Mouse (Mus musculus) neural tube, embryonic 13.5 days (tissue): ENCODE data around the gene Gm20388. TPM values are rescaled to one million over a fixed set of nuclear protein-coding genes. Genes with fewer than 3 reads are reported as not detected.
"Not testable (repeated sequence)": the region's sequence is repeated elsewhere in the genome, so short reads cannot be mapped to it uniquely, and the experiment has no call there.

Experiments
- ATAC-seq: fragments of 200-750 bp; cut with Nextera tagmentation; 2 replicates; pipeline ENCODE4 v1.8.0; 2017; ENCODE audit warnings: low read depth, mild to moderate bottlenecking, moderate TSS enrichment, moderate library complexity
- H3K27ac ChIP-seq: fragments of 300-500 bp; sonication (generic); replicated peaks from 2 replicates; pipeline ENCODE4 v1.5.1; 2015; ENCODE audit warnings: moderate library complexity, mild to moderate bottlenecking, inconsistent platforms
- H3K27me3 ChIP-seq: fragments of 300-500 bp; sonication (generic); 2 replicates; pipeline ENCODE4 v1.6.1; 2015; ENCODE audit warnings: mild to moderate bottlenecking, inconsistent platforms
- H3K36me3 ChIP-seq: fragments of 300-500 bp; sonication (generic); 2 replicates; pipeline ENCODE4 v1.6.1; 2015; ENCODE audit warnings: mild to moderate bottlenecking, inconsistent platforms
- H3K4me1 ChIP-seq: fragments of 300-500 bp; sonication (generic); replicated peaks from 2 replicates; pipeline ENCODE4 v1.6.1; 2015; ENCODE audit warnings: inconsistent platforms
- H3K4me2 ChIP-seq: fragments of 300-500 bp; sonication (generic); 2 replicates; pipeline ENCODE4 v1.6.1; 2015; ENCODE audit warnings: inconsistent platforms, mild to moderate bottlenecking, moderate library complexity
- H3K4me3 ChIP-seq: fragments of 300-500 bp; sonication (generic); 2 replicates; pipeline ENCODE4 v1.5.1; 2015; ENCODE audit warnings: mild to moderate bottlenecking, inconsistent platforms
- H3K9ac ChIP-seq: fragments of 300-500 bp; sonication (generic); 2 replicates; pipeline ENCODE4 v1.6.1; 2015; ENCODE audit warnings: moderate library complexity, mild to moderate bottlenecking, inconsistent platforms
- H3K9me3 ChIP-seq: fragments of 300-500 bp; sonication (generic); 2 replicates; pipeline ENCODE4 v1.6.1; 2016; ENCODE audit warnings: inconsistent platforms
- WGBS: fragments of 180-500 bp; shearing (Covaris S2); methylation state at CpG from one replicate; pipeline ENCODE4 v1.1.7; 2015; 5-methylcytosine and 5-hydroxymethylcytosine counted together
- polyA plus RNA-seq: library from polyadenylated mRNA; unstranded; fragments of >200 nt; fragmentation: Nextera tagmentation; extraction: Ambion mirVana; gene quantifications from 2 replicates; pipeline ENCODE4 v1.2.1, GENCODE M21; 2015

Gm20388 gene
- polyA plus RNA-seq, 1 experiment from 2014 or later, result 0.27 TPM

DNA sequence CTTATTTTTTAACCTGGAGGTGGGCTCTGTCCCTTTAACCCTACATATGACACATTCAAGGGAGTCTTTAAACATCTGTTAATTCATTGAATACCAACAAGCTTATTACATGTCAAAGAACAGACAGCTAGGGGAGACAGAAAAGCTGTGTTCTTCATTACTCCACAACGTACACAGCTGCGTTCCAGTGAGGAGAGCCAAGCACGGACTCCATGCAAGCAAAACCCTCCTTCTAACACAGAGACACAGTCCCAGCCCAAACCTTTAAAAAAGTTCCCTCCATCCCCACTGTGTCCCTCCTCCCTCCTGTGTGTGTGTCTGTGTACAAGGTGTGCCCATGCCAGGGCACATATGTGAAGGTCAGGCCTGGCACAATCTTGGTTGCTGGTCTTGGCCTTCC lies 795.6 kb downstream of the Gm20388 start:
- no peaks in the 10 kb centered on the region for H3K27me3 ChIP-seq
- 80% methylated on average over 3 of the region's 3 CpGs for WGBS
- no peaks in the 10 kb centered on the region for H3K36me3 ChIP-seq
- H3K27ac ChIP-seq, result no peak overlapping the region
- H3K4me1 ChIP-seq, result peaks cover 7% of the 10 kb centered on the region; the same call in 1 of the 2 replicates
- H3K9ac ChIP-seq, result no peak overlapping the region
- H3K4me2 ChIP-seq, result no peak overlapping the region
- H3K4me3 ChIP-seq, result no peak overlapping the region
- H3K9me3 ChIP-seq, result no peaks in the 10 kb centered on the region
- ATAC-seq, result no peak

DNA sequence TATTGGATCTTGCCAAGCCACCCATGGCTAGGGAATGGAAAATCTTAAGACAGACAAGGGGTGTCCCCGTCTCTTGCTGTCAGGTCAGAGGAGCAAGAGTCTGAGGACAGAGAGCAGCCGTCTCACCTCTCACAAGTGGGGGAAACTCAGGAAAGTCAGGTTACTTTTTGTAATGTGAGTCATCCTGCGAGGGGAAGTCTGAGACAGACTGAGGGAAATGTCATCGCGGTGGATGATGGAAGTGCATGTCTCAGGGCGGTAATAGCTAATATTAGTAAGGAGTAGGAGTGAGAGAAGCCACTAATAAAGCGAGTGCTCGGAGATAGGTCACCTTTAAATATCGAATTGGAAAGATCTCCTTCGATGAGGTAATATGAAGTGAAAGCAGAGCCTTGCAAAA lies 798.5 kb downstream of the Gm20388 start:
- Histone ChIP-seq H3K9me3 (no peaks in the 10 kb centered on the region), H3K4me3 (no peak overlapping the region), H3K36me3 (no peaks in the 10 kb centered on the region), H3K27me3 (no peaks in the 10 kb centered on the region), H3K27ac (no peak overlapping the region), H3K9ac (no peak overlapping the region), H3K4me1 (peaks cover 5% of the 10 kb centered on the region; the same call in 1 of the 2 replicates), H3K4me2 (no peak overlapping the region)
- 86% methylated on average over 10 of the region's 10 CpGs for WGBS
- no peak for ATAC-seq

DNA sequence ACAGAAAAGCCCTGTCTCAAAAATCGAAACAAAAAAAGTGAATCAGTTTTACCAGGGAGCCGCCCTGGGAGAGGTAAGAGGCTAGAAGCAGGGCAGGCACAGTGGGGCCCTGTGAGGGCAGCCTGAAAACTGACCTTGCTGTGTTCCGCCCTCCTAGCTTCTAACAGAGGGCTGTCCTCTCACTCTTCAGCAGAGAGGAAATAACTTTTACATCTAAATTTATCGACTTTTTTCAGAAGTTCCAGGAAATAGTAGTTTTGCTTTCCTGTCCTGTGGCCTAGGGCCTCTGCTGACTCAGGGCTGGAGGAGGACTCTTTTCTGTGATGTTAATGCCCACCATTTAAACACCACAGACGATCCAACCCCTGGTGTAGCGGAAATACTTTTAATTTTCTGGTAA lies 804.6 kb downstream of the Gm20388 start:
- H3K27ac ChIP-seq, result no peak overlapping the region
- H3K4me3 ChIP-seq, result no peak overlapping the region
- no peaks in the 10 kb centered on the region for H3K36me3 ChIP-seq
- no peaks in the 10 kb centered on the region for H3K9me3 ChIP-seq
- WGBS, result 79% methylated on average over 6 of the region's 6 CpGs
- no peaks in the 10 kb centered on the region for H3K4me1 ChIP-seq
- no peak overlapping the region for H3K4me2 ChIP-seq
- no peak for ATAC-seq
- H3K27me3 ChIP-seq, result no peaks in the 10 kb centered on the region
- H3K9ac ChIP-seq, result no peak overlapping the region

DNA sequence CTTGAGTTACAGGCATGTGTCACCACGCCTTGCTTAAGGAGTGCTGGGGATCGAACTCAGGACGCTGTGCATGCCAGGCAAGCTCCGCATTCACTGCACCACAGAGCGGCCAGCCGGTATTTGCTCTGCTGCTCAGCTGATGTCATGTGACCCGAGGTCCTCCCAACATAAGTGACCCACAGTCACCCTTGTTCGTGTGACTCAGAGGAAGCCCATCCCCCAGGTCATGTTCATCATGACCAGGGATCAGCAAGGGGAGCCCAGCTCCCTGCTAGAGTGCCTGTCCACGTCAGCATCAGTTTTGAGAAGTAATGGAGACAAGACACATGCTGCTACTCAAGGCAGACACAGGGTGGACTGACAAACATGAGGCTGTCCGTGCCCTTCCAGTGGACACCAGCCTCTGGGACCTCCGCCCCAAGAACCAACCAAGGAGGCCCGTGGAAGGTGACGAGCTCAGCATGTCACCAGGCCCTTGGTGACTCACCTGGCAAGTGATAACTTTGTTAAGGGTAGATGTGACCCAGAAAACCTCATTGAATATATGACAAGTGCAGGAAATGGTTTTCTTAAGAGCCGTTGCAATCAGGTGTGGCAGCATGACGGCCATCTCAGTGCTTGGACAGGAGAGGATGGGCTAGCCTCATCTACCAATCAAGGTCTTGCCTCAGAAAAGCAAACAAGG lies 805.5 kb downstream of the Gm20388 start:
- H3K4me1 ChIP-seq, result no peaks in the 10 kb centered on the region
- no peak for ATAC-seq
- WGBS, result 80% methylated on average over 15 of the region's 15 CpGs

DNA sequence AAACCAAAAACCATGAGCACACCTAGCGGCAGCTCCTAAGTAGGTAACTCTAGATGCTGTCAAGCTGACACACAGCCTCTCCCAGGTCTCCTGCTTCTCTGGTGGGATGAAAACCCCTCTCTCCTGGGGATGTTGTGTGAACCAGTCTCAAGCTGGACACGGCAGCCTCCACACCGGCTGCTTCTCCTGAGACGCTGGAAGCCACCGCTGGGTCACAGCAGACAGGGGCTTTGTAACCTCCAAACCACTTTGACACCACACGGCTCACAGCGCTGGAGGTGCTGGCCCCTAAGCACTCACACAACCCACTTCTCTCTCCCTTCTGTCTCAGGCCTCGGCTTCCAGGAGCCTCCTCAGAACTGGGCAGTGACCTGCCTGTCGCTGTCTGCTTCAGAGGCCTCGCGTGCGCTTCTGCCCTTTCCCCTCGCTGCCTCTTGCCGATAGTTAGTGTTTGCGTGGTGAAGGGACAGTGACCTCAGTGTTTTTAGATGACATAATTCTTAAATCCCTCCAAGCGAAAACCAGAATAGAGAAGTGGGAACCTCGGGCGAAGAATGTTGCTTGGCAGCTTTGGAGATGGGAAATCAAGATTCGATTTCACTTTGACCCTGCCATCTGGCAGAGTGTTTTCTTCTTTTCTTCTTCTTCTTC lies 809.1 kb downstream of the Gm20388 start:
- H3K36me3 ChIP-seq, result no peaks in the 10 kb centered on the region
- no peak overlapping the region for H3K27ac ChIP-seq
- WGBS, result 74% methylated on average over 19 of the region's 19 CpGs
- H3K9me3 ChIP-seq, result no peaks in the 10 kb centered on the region
- no peaks in the 10 kb centered on the region for H3K27me3 ChIP-seq
- ATAC-seq, result no peak
- no peak overlapping the region for H3K4me2 ChIP-seq
- no peaks in the 10 kb centered on the region for H3K4me1 ChIP-seq
- no peak overlapping the region for H3K4me3 ChIP-seq
- H3K9ac ChIP-seq, result no peak overlapping the region

More for the DNA sequence above, 805.5 kb downstream of the Gm20388 start:
- no peak overlapping the region for H3K9ac ChIP-seq
- no peak overlapping the region for H3K27ac ChIP-seq
- no peaks in the 10 kb centered on the region for H3K9me3 ChIP-seq
- H3K36me3 ChIP-seq, result no peaks in the 10 kb centered on the region
- no peak overlapping the region for H3K4me2 ChIP-seq
- H3K27me3 ChIP-seq, result no peaks in the 10 kb centered on the region
- H3K4me3 ChIP-seq, result no peak overlapping the region

DNA sequence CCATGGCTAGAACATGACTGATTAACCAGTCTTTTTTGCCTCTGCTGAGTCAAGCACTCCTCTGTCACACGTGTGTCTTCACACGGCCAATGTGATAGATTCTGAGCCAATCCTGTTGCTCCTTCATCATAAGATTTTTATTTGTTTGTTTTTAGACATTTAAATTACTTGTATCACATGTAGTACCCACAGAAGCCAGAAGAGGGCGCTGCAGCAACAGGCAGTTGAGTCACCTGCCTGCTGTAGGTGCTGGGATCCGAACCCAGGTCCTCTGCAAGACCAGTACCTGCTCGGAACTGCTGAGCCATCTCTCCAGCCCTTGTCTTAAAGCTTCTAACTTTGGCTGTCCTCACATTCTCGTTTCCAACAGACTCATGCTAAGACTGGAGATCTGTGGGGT lies 812.4 kb downstream of the Gm20388 start:
- WGBS, result 71% methylated on average over 6 of the region's 6 CpGs
- no peaks in the 10 kb centered on the region for H3K36me3 ChIP-seq
- no peak overlapping the region for H3K4me2 ChIP-seq
- H3K27ac ChIP-seq, result no peak overlapping the region
- no peak overlapping the region for H3K9ac ChIP-seq
- H3K4me1 ChIP-seq, result no peaks in the 10 kb centered on the region
- no peaks in the 10 kb centered on the region for H3K9me3 ChIP-seq
- H3K27me3 ChIP-seq, result no peaks in the 10 kb centered on the region
- ATAC-seq, result no peak
- H3K4me3 ChIP-seq, result no peak overlapping the region

DNA sequence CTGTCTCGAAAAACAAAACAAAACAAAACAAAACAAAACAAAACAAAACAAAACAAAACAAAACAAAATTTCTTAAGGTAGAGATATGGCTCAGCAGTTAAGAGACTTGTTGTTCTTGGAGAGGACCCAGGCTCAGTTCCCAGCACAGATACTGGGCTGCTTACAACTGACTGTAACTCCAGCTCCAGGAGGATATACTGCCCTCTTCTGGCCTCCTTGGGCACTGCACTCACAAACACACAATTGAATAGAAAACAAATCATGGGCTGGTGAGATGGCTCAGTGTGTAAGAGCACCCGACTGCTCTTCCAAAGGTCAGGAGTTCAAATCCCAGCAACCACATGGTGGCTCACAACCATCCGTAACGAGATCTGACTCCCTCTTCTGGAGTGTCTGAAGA lies 813.5 kb downstream of the Gm20388 start:
- H3K27ac ChIP-seq, result not testable (repeated sequence)

DNA sequence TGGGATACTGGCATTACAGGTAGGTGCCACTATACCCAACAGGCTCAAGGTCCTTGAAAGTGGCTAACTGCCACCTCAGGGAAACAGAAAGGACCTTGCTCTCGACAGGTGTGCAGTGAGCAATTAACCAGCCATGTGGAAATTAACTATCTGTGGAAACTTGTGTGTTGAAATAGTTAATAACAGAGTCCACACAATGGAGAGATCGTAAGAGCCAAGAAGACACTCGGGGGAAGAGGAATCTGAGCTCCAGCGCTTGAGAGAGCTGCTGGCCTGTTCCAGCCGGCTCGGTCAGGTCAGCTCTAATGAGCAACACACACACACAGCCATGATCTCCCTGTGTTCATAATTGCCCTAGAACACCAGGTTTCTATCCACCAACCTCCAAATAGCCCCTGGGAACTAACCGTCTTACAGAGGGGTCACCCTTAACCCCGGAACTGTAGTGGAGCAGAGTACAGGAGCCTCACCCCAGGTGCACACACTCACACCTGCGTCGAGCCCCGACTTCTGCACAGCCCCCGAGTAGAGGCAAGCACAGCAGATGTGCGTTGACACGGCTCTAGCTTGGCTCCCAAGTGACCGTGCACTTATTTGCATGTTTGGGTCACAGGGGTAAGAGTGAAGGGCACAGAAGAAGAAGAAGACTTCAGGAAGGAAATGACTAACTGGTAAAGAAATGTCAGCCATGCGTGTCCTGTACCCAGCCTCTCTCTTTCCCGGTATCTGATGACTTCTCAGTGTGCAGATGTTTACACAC lies 814.4 kb downstream of the Gm20388 start:
- no peaks in the 10 kb centered on the region for H3K4me1 ChIP-seq
- no peak overlapping the region for H3K27ac ChIP-seq
- H3K4me3 ChIP-seq, result no peak overlapping the region
- H3K4me2 ChIP-seq, result no peak overlapping the region
- H3K27me3 ChIP-seq, result no peaks in the 10 kb centered on the region
- WGBS, result 82% methylated on average over 17 of the region's 17 CpGs
- H3K36me3 ChIP-seq, result no peaks in the 10 kb centered on the region
- no peaks in the 10 kb centered on the region for H3K9me3 ChIP-seq
- no peak for ATAC-seq
- H3K9ac ChIP-seq, result no peak overlapping the region

More for the DNA sequence above, 813.5 kb downstream of the Gm20388 start:
- H3K36me3 ChIP-seq, H3K4me3 ChIP-seq, H3K9me3 ChIP-seq, H3K9ac ChIP-seq, H3K27me3 ChIP-seq, H3K4me1 ChIP-seq, ATAC-seq, H3K4me2 ChIP-seq: not testable (repeated sequence)
- 86% methylated on average over 4 of the region's 4 CpGs for WGBS

DNA sequence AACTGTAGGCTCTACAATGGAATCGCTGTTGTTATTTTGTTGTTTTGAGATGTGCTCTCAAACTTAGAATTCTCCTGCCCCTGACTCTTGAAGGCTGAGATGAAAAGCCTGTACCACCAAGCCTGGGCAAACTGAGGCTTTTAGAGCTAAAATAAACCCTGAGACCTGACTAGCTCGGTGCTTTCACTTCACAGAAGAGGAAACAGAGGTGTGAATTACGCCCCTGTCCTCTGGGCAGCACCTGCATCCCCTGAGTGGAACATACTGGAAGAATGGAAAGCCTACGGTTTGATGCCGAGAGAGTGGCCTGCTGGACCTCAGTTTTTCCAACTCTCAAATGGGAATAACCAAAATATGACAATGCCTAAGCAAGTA lies 814.9 kb downstream of the Gm20388 start:
- H3K4me2 ChIP-seq, result no peak overlapping the region
- H3K9me3 ChIP-seq, result no peaks in the 10 kb centered on the region
- WGBS, result 86% methylated on average over 5 of the region's 5 CpGs
- no peak overlapping the region for H3K4me3 ChIP-seq
- no peak overlapping the region for H3K27ac ChIP-seq
- no peak overlapping the region for H3K9ac ChIP-seq
- no peaks in the 10 kb centered on the region for H3K36me3 ChIP-seq
- H3K27me3 ChIP-seq, result no peaks in the 10 kb centered on the region
- no peaks in the 10 kb centered on the region for H3K4me1 ChIP-seq
- no peak for ATAC-seq

DNA sequence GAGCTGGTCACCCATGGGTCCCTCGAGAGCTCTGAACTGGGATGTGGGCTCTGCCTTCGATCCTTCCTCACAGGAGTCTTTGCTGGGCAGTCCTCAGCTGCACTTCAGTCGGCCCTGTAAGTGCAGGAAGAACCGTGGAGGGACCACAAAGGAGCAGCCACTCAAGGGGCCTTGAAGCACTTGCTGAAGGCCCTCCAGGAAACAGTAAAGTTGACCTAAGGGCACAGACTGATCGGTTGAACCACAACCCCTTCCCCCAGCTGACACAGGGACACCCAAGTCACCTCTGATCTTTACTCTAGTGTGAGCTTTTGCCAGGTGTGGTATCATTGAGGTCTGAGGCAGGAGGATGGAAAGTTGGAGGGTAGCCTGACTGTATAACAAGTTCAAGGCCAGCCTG lies 815.4 kb downstream of the Gm20388 start:
- no peak for ATAC-seq
- H3K9me3 ChIP-seq, result no peaks in the 10 kb centered on the region
- H3K36me3 ChIP-seq, result no peaks in the 10 kb centered on the region
- H3K4me3 ChIP-seq, result no peak overlapping the region
- H3K9ac ChIP-seq, result no peak overlapping the region
- H3K4me2 ChIP-seq, result no peak overlapping the region
- H3K4me1 ChIP-seq, result no peaks in the 10 kb centered on the region
- H3K27ac ChIP-seq, result no peak overlapping the region
- no peaks in the 10 kb centered on the region for H3K27me3 ChIP-seq
- WGBS, result 73% methylated on average over 5 of the region's 5 CpGs

DNA sequence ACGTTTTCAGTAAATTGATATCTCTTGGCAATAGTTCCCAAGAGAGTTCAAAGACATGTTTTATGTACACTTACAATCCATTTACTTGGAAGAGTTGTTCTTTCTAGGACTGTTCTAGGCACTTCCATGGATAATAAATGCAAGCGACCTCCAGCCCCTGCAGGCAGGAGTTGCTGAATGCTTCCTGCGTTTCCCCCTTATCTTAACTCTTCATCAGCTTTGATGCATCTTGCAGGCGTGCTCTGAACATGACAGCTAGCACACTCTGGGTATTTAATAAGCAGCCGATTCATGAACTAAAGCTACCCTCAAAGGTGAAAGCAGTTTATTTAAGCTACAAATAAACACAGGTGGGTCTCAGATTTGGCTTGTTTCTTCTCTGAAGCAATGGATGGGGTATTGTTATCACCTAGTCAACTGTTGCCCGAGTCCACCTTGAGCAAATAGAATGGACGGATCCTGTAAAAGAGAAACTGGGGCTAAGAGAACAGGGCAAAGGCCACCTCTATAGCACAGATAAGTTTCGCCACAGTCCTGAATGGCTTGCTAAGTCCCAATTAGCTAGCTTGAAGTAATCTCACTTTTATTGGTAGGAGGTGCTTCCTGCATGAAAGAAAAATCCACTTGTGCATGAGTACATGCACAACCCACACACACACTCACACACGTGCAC lies 818.0 kb downstream of the Gm20388 start:
- H3K9me3 ChIP-seq, result no peaks in the 10 kb centered on the region
- ATAC-seq, result no peak
- H3K27me3 ChIP-seq, result peaks cover 6% of the 10 kb centered on the region
- peaks cover 7% of the 10 kb centered on the region for H3K4me1 ChIP-seq
- no peak overlapping the region for H3K27ac ChIP-seq
- WGBS, result 83% methylated on average over 9 of the region's 9 CpGs
- H3K9ac ChIP-seq, result no peak overlapping the region
- H3K36me3 ChIP-seq, result no peaks in the 10 kb centered on the region
- H3K4me2 ChIP-seq, result no peak overlapping the region
- H3K4me3 ChIP-seq, result no peak overlapping the region

DNA sequence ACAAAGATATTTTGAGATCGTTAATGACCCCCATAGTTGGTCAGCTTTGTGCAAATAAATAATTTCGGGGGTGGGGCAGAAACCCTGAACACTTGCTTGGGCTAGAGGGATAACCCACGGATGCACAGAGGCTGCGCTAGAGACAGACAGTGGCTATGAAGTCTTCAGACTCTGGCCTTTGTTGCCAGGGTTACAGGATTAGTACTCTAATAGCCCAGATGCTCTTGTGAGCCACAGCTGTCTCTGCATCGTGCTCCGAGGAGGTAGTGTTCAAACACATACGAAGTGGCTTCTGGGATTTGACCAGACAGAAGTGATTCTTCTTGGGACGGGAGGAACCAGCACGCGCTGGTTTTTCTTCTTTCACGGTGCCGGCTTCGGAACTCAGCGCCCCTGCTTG lies 820.9 kb downstream of the Gm20388 start:
- no peak for ATAC-seq
- Histone ChIP-seq H3K4me2 (peak overlapping the region; percentile 29; the same call in 1 of the 2 replicates), H3K4me3 (no peak overlapping the region), H3K9me3 (no peaks in the 10 kb centered on the region), H3K4me1 (peaks cover 18% of the 10 kb centered on the region), H3K27ac (no peak overlapping the region), H3K27me3 (peaks cover 31% of the 10 kb centered on the region), H3K36me3 (no peaks in the 10 kb centered on the region), H3K9ac (no peak overlapping the region)
- WGBS, result 37% methylated on average over 14 of the region's 14 CpGs
